Mouse (Mus musculus) liver, adult 2 months (tissue): ENCODE data around the gene Creb3l2.

Source experiments
- CTCF ChIP-seq: fragments of 200-500 bp; IDR thresholded peaks from 2 replicates; pipeline ENCODE4 v1.5.1; 2011; ENCODE audit warnings: low read depth, low read length, control low read depth
- POLR2A ChIP-seq: fragments of 200-500 bp; IDR thresholded peaks from 2 replicates; pipeline ENCODE4 v1.6.1; 2011; ENCODE audit warnings: low read length, control low read depth; ENCODE audit not compliant: insufficient read depth; ENCODE audit errors: extremely low read depth

GRCm38 (mm10) chr6:37404325-37404724 lies 37.6 kb downstream of the Creb3l2 start:
- TF ChIP-seq CTCF = no peak
- TF ChIP-seq POLR2A = no peak
